Mouse (Mus musculus): ENCODE results near the gene Kif1c. TPM values are rescaled to one million over a fixed set of nuclear protein-coding genes. Genes with fewer than 3 reads are reported as not detected.

Kif1c gene
- polyA plus RNA-seq (2015; fragmentation: Nextera tagmentation; extraction: Ambion mirVana): 2.2 and 2.5 TPM in 2 replicates

GRCm38 (mm10) chr11:70699722-70700556, at the start of gene Kif1c, which contains the start of gene Inca1:
TSS of gene Kif1c (plus strand) at chr11:70700548.
TSS of gene Inca1 (minus strand) at chr11:70700155.

GRCm38 (mm10) chr11:70654198-70654922, 46.0 kb upstream of the Kif1c start, which contains the start of gene Pfn1:
TSS of gene Pfn1 (minus strand) at chr11:70654644.

GRCm38 (mm10) chr11:70656964-70657363, 43.4 kb upstream of the Kif1c start, which contains the start of gene Eno3:
TSS of gene Eno3 (plus strand) at chr11:70657202.

GRCm38 (mm10) chr11:70668771-70669505, 31.4 kb upstream of the Kif1c start, which contains the start of gene Spag7:
TSS of gene Spag7 (minus strand) at chr11:70669416.

GRCm38 (mm10) chr11:70687601-70688199, 12.6 kb upstream of the Kif1c start, which contains the start of gene Camta2:
TSS of gene Camta2 (minus strand) at chr11:70688105.

GRCm38 (mm10) chr11:70763936-70764808, 63.8 kb downstream of the Kif1c start, which contains the start of gene Zfp3:
TSS of gene Zfp3 (plus strand) at chr11:70764209.

Small RNA genes lying within 50 kb of the gene (microRNA-seq; reads per million reads assigned to microRNA genes)
- gene Gm22760 (not detected), gene Mir6925 (not detected)

Other genes starting within 250 kb of the Kif1c start
- gene Med11, start 248.6 kb upstream of the Kif1c start, polyA plus RNA-seq (2015; fragmentation: Nextera tagmentation; extraction: Ambion mirVana): 35.2 and 36.0 TPM in 2 replicates
- 0.80 and 1.5 TPM in 2 replicates for gene Zmynd15, start 241.1 kb upstream of the Kif1c start, polyA plus RNA-seq (2015; fragmentation: Nextera tagmentation; extraction: Ambion mirVana)
- gene Cxcl16, start 240.6 kb upstream of the Kif1c start, polyA plus RNA-seq (2015; fragmentation: Nextera tagmentation; extraction: Ambion mirVana): 9.8 and 10.5 TPM in 2 replicates
- 6.2 and 6.9 TPM in 2 replicates for gene Tm4sf5, start 195.3 kb upstream of the Kif1c start, polyA plus RNA-seq (2015; fragmentation: Nextera tagmentation; extraction: Ambion mirVana)
- 0.48 TPM in 1 of 2 replicates, not detected in the other for gene Vmo1, start 185.9 kb upstream of the Kif1c start, polyA plus RNA-seq (2015; fragmentation: Nextera tagmentation; extraction: Ambion mirVana)
- gene Gltpd2, start 181.4 kb upstream of the Kif1c start, polyA plus RNA-seq (2015; fragmentation: Nextera tagmentation; extraction: Ambion mirVana): 0.28 and 0.34 TPM in 2 replicates
- gene Psmb6, start 175.2 kb upstream of the Kif1c start, polyA plus RNA-seq (2015; fragmentation: Nextera tagmentation; extraction: Ambion mirVana): 779 and 839 TPM in 2 replicates
- gene Gm40193, start 167.6 kb upstream of the Kif1c start, polyA plus RNA-seq (2015; fragmentation: Nextera tagmentation; extraction: Ambion mirVana): not detected in 2 replicates
- gene Pld2, start 160.5 kb upstream of the Kif1c start, polyA plus RNA-seq (2015; fragmentation: Nextera tagmentation; extraction: Ambion mirVana): 20.0 and 21.7 TPM in 2 replicates
- gene Mink1, start 137.7 kb upstream of the Kif1c start, polyA plus RNA-seq (2015; fragmentation: Nextera tagmentation; extraction: Ambion mirVana): 15.4 and 18.3 TPM in 2 replicates
- gene 4930544D05Rik, start 84.7 kb upstream of the Kif1c start, polyA plus RNA-seq (2015; fragmentation: Nextera tagmentation; extraction: Ambion mirVana): not detected in 2 replicates
- gene Chrne, start 81.3 kb upstream of the Kif1c start, polyA plus RNA-seq (2015; fragmentation: Nextera tagmentation; extraction: Ambion mirVana): 0.72 and 0.92 TPM in 2 replicates
- 0.22 and 0.27 TPM in 2 replicates for gene Gp1ba, start 61.4 kb upstream of the Kif1c start, polyA plus RNA-seq (2015; fragmentation: Nextera tagmentation; extraction: Ambion mirVana)
- gene Rnf167, start 53.3 kb upstream of the Kif1c start, polyA plus RNA-seq (2015; fragmentation: Nextera tagmentation; extraction: Ambion mirVana): 86.8 and 91.5 TPM in 2 replicates
- 162 TPM in 2 replicates for gene Slc25a11, start 53.1 kb upstream of the Kif1c start, polyA plus RNA-seq (2015; fragmentation: Nextera tagmentation; extraction: Ambion mirVana)
- 622 and 671 TPM in 2 replicates for gene Pfn1, start 45.9 kb upstream of the Kif1c start, polyA plus RNA-seq (2015; fragmentation: Nextera tagmentation; extraction: Ambion mirVana)
- 9.6 and 10.6 TPM in 2 replicates for gene Eno3, start 43.3 kb upstream of the Kif1c start, polyA plus RNA-seq (2015; fragmentation: Nextera tagmentation; extraction: Ambion mirVana)
- gene Spag7, start 31.1 kb upstream of the Kif1c start, polyA plus RNA-seq (2015; fragmentation: Nextera tagmentation; extraction: Ambion mirVana): 134 and 151 TPM in 2 replicates
- gene Camta2, start 12.4 kb upstream of the Kif1c start, polyA plus RNA-seq (2015; fragmentation: Nextera tagmentation; extraction: Ambion mirVana): 32.5 and 35.4 TPM in 2 replicates
- 2.2 and 2.5 TPM in 2 replicates for gene Inca1, start 393 bp upstream of the Kif1c start, polyA plus RNA-seq (2015; fragmentation: Nextera tagmentation; extraction: Ambion mirVana)
- gene Zfp3, start 63.7 kb downstream of the Kif1c start, polyA plus RNA-seq (2015; fragmentation: Nextera tagmentation; extraction: Ambion mirVana): 13.2 and 15.0 TPM in 2 replicates
- 0.28 and 0.36 TPM in 2 replicates for gene Scimp, start 112.0 kb downstream of the Kif1c start, polyA plus RNA-seq (2015; fragmentation: Nextera tagmentation; extraction: Ambion mirVana)
- 98.5 and 103 TPM in 2 replicates for gene Rabep1, start 144.2 kb downstream of the Kif1c start, polyA plus RNA-seq (2015; fragmentation: Nextera tagmentation; extraction: Ambion mirVana)